In the genomic region with DNA sequence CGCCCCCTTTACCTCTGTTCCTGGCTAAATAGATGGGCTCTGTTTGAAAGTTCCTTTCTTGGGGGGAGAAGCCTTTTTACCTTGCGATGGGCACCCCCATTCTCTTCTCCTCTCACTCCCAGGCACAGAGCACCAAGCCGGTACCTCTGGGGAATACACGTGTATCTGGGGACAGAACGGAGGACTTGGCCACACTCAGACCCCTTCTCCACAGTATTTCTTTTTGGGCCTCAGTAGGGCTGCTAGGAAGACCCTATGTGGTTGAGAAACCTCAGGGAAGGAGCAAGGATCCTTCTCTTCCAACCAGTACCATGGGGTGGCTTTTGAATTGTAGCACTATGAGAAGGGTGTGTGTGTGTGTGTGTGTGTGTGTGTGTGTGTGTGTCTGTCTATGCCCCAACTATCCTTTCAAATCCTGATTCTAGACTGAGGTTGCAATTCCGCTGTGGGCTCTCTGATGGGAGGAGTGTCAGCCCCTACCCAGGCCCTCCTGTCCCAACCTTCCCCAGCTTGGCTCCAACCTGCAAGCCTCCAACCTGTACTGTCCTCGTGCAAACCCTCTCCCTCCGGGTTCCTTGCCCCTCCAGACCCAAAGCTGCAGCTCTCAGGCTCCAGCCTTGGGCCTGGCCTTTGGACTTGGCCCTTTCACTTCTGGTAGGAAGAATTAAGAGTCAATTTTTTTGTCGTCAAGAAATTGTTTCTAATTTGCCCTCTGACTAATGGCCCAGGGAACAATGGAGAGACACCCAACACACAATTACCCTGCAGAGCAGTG, we compare ENCODE assay signal across 8 mouse cellular contexts. TPM values are rescaled to one million over a fixed set of nuclear protein-coding genes. Genes with fewer than 3 reads are reported as not detected.
DNase-seq lines count a peak whose midpoint lies in the region; ATAC-seq and TF ChIP-seq lines count a peak whose summit lies in the region.

No protein-coding gene starts in this region.

- no peak for TF ChIP-seq CTCF in hindbrain, postnatal 0 days (IDR thresholded peaks at IDR 0.05; ENCODE audit: low read depth)

- DNase-seq in heart, embryonic 10.5 days (ENCODE audit: low spot score): no peak
- no peak for DNase-seq in heart, adult 8-10 months (ENCODE audit: low spot score)
- DNase-seq in embryonic facial prominence, embryonic 14.5 days (ENCODE audit: low spot score): no peak
- DNase-seq in hindbrain, postnatal 0 days (ENCODE audit: low spot score): no peak
- DNase-seq in frontal cortex, postnatal 36 days (ENCODE audit: low spot score in 2 of 2): no peak
- DNase-seq in testis, postnatal 10 days (ENCODE audit: low spot score): no peak
- DNase-seq in frontal cortex, postnatal 25 days (ENCODE audit: low spot score in 2 of 2): no peak

- peak overlapping the region; percentile 89 for H3K4me3 ChIP-seq in heart, embryonic 10.5 days
- peak overlapping the region; percentile 7; the same call in 1 of the 2 replicates for H3K4me3 ChIP-seq in embryonic facial prominence, embryonic 14.5 days (ENCODE audit: low read depth, low read length)
- 0 out of 2 replicates have a peak overlapping the region, but pooled peaks have one; percentile 83 for H3K4me3 ChIP-seq in hindbrain, postnatal 0 days (ENCODE audit: low read length)
- H3K4me3 ChIP-seq in midbrain, embryonic 13.5 days (replicated peaks): peak overlapping the region; percentile 66

- H3K27ac ChIP-seq in heart, embryonic 10.5 days: peak overlapping the region; percentile 98
- peak overlapping the region; percentile 48 for H3K27ac ChIP-seq in embryonic facial prominence, embryonic 14.5 days (replicated peaks; ENCODE audit: low read depth, low read length)
- peak overlapping the region; percentile 98; the same call in 1 of the 2 replicates for H3K27ac ChIP-seq in hindbrain, postnatal 0 days
- H3K27ac ChIP-seq in midbrain, embryonic 13.5 days: peak overlapping the region; percentile 99

- peak overlapping the region; percentile 39 for H3K9ac ChIP-seq in embryonic facial prominence, embryonic 14.5 days (ENCODE audit: low read depth, low read length)
- H3K9ac ChIP-seq in hindbrain, postnatal 0 days (replicated peaks; ENCODE audit: low read length): peak overlapping the region; percentile 9; the same call in 1 of the 2 replicates
- peak overlapping the region; percentile 100 for H3K9ac ChIP-seq in midbrain, embryonic 13.5 days (replicated peaks)

- peaks cover 75% of the 10 kb centered on the region for H3K4me1 ChIP-seq in heart, embryonic 10.5 days
- H3K4me1 ChIP-seq in embryonic facial prominence, embryonic 14.5 days (ENCODE audit: control insufficient read depth, insufficient read depth, low read length): peaks cover 69% of the 10 kb centered on the region
- H3K4me1 ChIP-seq in hindbrain, postnatal 0 days (ENCODE audit: insufficient read depth, low read length): peaks cover 67% of the 10 kb centered on the region
- peaks cover 77% of the 10 kb centered on the region for H3K4me1 ChIP-seq in midbrain, embryonic 13.5 days (replicated peaks)

- H3K27me3 ChIP-seq in heart, embryonic 10.5 days (ENCODE audit: insufficient read depth, poor library complexity, severe bottlenecking): no peaks in the 10 kb centered on the region
- H3K27me3 ChIP-seq in embryonic facial prominence, embryonic 14.5 days (replicated peaks; ENCODE audit: control insufficient read depth, insufficient read depth, low read length): no peaks in the 10 kb centered on the region
- no peaks in the 10 kb centered on the region for H3K27me3 ChIP-seq in hindbrain, postnatal 0 days (ENCODE audit: insufficient read depth, low read length)
- no peaks in the 10 kb centered on the region for H3K27me3 ChIP-seq in midbrain, embryonic 13.5 days

- H3K9me3 ChIP-seq in heart, embryonic 10.5 days: no peaks in the 10 kb centered on the region
- no peaks in the 10 kb centered on the region for H3K9me3 ChIP-seq in embryonic facial prominence, embryonic 14.5 days (ENCODE audit: control insufficient read depth, low read length)
- no peaks in the 10 kb centered on the region for H3K9me3 ChIP-seq in hindbrain, postnatal 0 days (ENCODE audit: low read length)
- no peaks in the 10 kb centered on the region for H3K9me3 ChIP-seq in midbrain, embryonic 13.5 days

- no peak for ATAC-seq in embryonic facial prominence, embryonic 14.5 days (ENCODE audit: low read depth)
- ATAC-seq in hindbrain, postnatal 0 days: no peak
- ATAC-seq in midbrain, embryonic 13.5 days: no peak

- 50% methylated on average over 9 of the region's 9 CpGs for WGBS in heart, embryonic 10.5 days
- WGBS in embryonic facial prominence, embryonic 14.5 days: 31% methylated on average over 9 of the region's 9 CpGs
- 53% methylated on average over 9 of the region's 9 CpGs for WGBS in hindbrain, postnatal 0 days
- WGBS in midbrain, embryonic 13.5 days: 40% methylated on average over 9 of the region's 9 CpGs

- H3K36me3 ChIP-seq in heart, embryonic 10.5 days: no peaks in the 10 kb centered on the region
- no peaks in the 10 kb centered on the region for H3K36me3 ChIP-seq in embryonic facial prominence, embryonic 14.5 days (ENCODE audit: control insufficient read depth, insufficient read depth, low read length)
- H3K36me3 ChIP-seq in hindbrain, postnatal 0 days (ENCODE audit: insufficient read depth, low read length): no peaks in the 10 kb centered on the region
- H3K36me3 ChIP-seq in midbrain, embryonic 13.5 days: no peaks in the 10 kb centered on the region

- H3K4me2 ChIP-seq in embryonic facial prominence, embryonic 14.5 days (ENCODE audit: low read depth, low read length): peak overlapping the region; percentile 100
- H3K4me2 ChIP-seq in hindbrain, postnatal 0 days (ENCODE audit: low read depth, low read length): peak overlapping the region; percentile 92
- peak overlapping the region; percentile 94 for H3K4me2 ChIP-seq in midbrain, embryonic 13.5 days (replicated peaks)

RNA-seq across cellular contexts. Expression of a gene that starts 4.4 kb away (rescaled TPM):
- polyA plus RNA-seq in heart, embryonic 10.5 days (2016; fragmentation: Nextera tagmentation; extraction: Ambion mirVana): 7.7 and 12.9 TPM in 2 replicates
- 10 to 100 TPM in 2 of 4 experiments, 1 to 10 TPM in 2; 6.2 to 12.6 (median 9.3) TPM for total RNA-seq in heart, adult 8-10 months (2022)
- 11.1 and 12.0 TPM in 2 replicates for polyA plus RNA-seq in embryonic facial prominence, embryonic 14.5 days (2014; fragmentation: Nextera tagmentation; extraction: Ambion mirVana)
- 31.1 and 43.1 TPM in 2 replicates for total RNA-seq in hindbrain, postnatal 0 days (2014; rRNA removed)
- polyA plus RNA-seq in hindbrain, postnatal 0 days (2015; fragmentation: Nextera tagmentation; extraction: Ambion mirVana): 8.8 and 9.1 TPM in 2 replicates
- 17.4 and 19.5 TPM in 2 replicates for polyA plus RNA-seq in midbrain, embryonic 13.5 days (2015; fragmentation: Nextera tagmentation; extraction: Ambion mirVana)

Comparison
In these comparisons a context has a peak if more than half of its experiments do, and no peak if none do; other contexts are left out.
1. H3K27ac ChIP-seq: peak in every context shown above with its lines; median percentile 99 in midbrain, embryonic 13.5 days; 98 in heart, embryonic 10.5 days; 98 in hindbrain, postnatal 0 days; 48 in embryonic facial prominence, embryonic 14.5 days.
2. H3K4me3 ChIP-seq: peak in every context shown above with its lines; median percentile 89 in heart, embryonic 10.5 days; 83 in hindbrain, postnatal 0 days; 66 in midbrain, embryonic 13.5 days; 7 in embryonic facial prominence, embryonic 14.5 days.
3. H3K9ac ChIP-seq: peak in every context shown above with its lines; median percentile 100 in midbrain, embryonic 13.5 days; 39 in embryonic facial prominence, embryonic 14.5 days; 9 in hindbrain, postnatal 0 days.